Mouse (Mus musculus): ENCODE measurements at regions not wholly inside any gene's neighbourhood (a gene's known extent, or its start where the extent isn't known, plus 50 kb on each side); places are given as distances from the start of the nearest gene placed in this dataset.
A peak's percentile ranks its signal among the peaks of the same experiment; 100 is the strongest.
"Not testable (repeated sequence)": the region's sequence is repeated elsewhere in the genome, so short reads cannot be mapped to it uniquely, and the experiment has no call there.

- Histone ChIP-seq H3K27ac (ENCODE audit: insufficient read depth, low read depth, low read length, poor library complexity, severe bottlenecking) (no peak overlapping the region), H3K9ac (ENCODE audit: insufficient read depth, low read depth, low read length, poor library complexity, severe bottlenecking) (no peak overlapping the region), H3K36me3 (ENCODE audit: control insufficient read depth, insufficient read depth, low read length, poor library complexity, severe bottlenecking) (no peaks in the 10 kb centered on the region), H3K4me3 (ENCODE audit: insufficient read depth in 1 of 2, low read depth in 1 of 2, low read length in 2 of 2, poor library complexity in 1 of 2, severe bottlenecking in 1 of 2) (no peak overlapping the region), H3K4me1 (ENCODE audit: control insufficient read depth in 2 of 2, insufficient read depth in 2 of 2, low read length in 2 of 2, poor library complexity in 1 of 2) (no peaks in the 10 kb centered on the region), H3K9me3 (ENCODE audit: control insufficient read depth, insufficient read depth, low read depth, low read length) (no peaks in the 10 kb centered on the region)
- DNase-seq (ENCODE audit: low read depth, low spot score) = no peak
- in situ Hi-C loops (cut with MboI; ENCODE audit: low sequenced_read_pairs in 2 of 2, unreplicated experiment in 2 of 2) = no loop called here
- no peak for TF ChIP-seq HCFC1 (IDR thresholded peaks at IDR 0.05; ENCODE audit: borderline replicate concordance, insufficient read depth, low read length)
- no peak for TF ChIP-seq CHD2 (IDR thresholded peaks at IDR 0.05; ENCODE audit: low read depth, low read length)
- no peak for TF ChIP-seq ZNF384 (IDR thresholded peaks at IDR 0.05; ENCODE audit: low read depth, low read length)
- TF ChIP-seq ZC3H11A (IDR thresholded peaks at IDR 0.05; ENCODE audit: borderline replicate concordance, low read depth, low read length) = no peak
- TF ChIP-seq MAFK (IDR thresholded peaks at IDR 0.05; ENCODE audit: insufficient read depth, low read depth, low read length) = no peak
Observed at GRCm38 (mm10) chr13:5657556-5657955, 203.7 kb upstream of the Klf6 start.

DNA sequence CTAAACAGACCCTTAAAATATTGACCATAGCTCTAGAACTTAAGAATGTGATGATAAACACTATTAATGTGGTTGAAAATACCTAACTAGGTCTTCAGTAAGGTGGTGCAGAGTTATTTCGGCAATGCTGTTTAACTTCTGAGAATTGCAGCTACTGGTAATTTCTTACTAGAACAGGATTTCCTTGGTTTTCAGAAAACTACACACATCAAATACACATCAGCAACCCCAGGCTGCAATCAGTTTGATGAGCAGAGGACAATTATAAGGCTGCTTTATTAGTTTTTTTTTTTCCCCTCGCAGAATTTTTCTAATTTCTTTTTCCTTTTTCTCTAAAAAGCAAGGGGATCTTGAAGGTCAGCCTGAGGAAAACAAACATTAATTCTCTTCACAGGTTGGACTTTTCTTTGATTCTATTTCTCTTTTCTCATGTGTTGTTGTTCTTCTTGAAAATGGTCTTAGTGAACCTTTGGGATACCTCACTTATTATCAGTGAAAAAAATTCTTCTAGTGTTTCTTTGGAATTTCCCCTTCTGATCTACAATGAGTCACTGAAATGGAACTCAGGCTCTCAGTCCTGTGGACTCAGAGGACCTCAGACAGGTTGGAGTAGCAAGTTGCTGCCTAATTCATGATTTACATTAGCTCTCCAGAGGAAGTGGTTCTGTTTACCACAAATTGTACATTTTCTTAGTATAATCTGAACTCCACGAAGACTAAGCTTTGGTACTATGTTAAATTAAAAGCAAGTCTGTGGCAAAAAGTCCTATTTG lies 194.9 kb upstream of the Klf6 start:
- Histone ChIP-seq H3K9ac (ENCODE audit: insufficient read depth, low read depth, low read length, poor library complexity, severe bottlenecking) (no peak overlapping the region), H3K4me3 (ENCODE audit: insufficient read depth in 1 of 2, low read depth in 1 of 2, low read length in 2 of 2, poor library complexity in 1 of 2, severe bottlenecking in 1 of 2) (no peak overlapping the region), H3K36me3 (ENCODE audit: control insufficient read depth, insufficient read depth, low read length, poor library complexity, severe bottlenecking) (no peaks in the 10 kb centered on the region), H3K9me3 (ENCODE audit: control insufficient read depth, insufficient read depth, low read depth, low read length) (no peaks in the 10 kb centered on the region), H3K4me1 (ENCODE audit: control insufficient read depth in 2 of 2, insufficient read depth in 2 of 2, low read length in 2 of 2, poor library complexity in 1 of 2) (no peaks in the 10 kb centered on the region), H3K27ac (ENCODE audit: insufficient read depth, low read depth, low read length, poor library complexity, severe bottlenecking) (no peak overlapping the region)
- no peak for TF ChIP-seq ZC3H11A (IDR thresholded peaks at IDR 0.05; ENCODE audit: borderline replicate concordance, low read depth, low read length)
- no peak for TF ChIP-seq MAFK (IDR thresholded peaks at IDR 0.05; ENCODE audit: insufficient read depth, low read depth, low read length)
- TF ChIP-seq CHD2 (IDR thresholded peaks at IDR 0.05; ENCODE audit: low read depth, low read length) = no peak
- TF ChIP-seq ZNF384 (IDR thresholded peaks at IDR 0.05; ENCODE audit: low read depth, low read length) = no peak
- TF ChIP-seq HCFC1 (IDR thresholded peaks at IDR 0.05; ENCODE audit: borderline replicate concordance, insufficient read depth, low read length) = no peak
- no peak for DNase-seq (ENCODE audit: low read depth, low spot score)
- in situ Hi-C loops (cut with MboI; ENCODE audit: low sequenced_read_pairs in 2 of 2, unreplicated experiment in 2 of 2) = no loop called here

DNA sequence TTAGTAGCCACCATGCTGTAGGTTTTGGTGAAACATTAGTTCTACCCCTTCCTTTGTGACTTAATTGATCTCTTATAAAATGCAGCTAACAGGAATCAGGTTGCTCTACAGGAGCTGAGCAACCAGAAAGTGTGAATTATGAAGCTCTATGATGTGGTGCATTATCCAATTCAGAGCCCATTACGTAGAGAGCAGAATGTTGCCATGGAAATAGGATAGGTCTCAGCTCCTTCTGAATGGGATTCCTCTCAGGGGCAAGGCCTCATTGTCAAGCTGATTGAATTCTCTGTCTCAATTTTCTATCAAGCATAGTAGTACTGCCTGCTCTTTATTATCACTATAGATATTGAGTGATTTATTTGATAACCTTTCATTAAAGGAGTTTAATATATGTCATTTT lies 185.6 kb upstream of the Klf6 start:
- DNase-seq (ENCODE audit: low read depth, low spot score) = no peak
- H3K27ac ChIP-seq (ENCODE audit: insufficient read depth, low read depth, low read length, poor library complexity, severe bottlenecking) = no peak overlapping the region
- H3K4me1 ChIP-seq (ENCODE audit: control insufficient read depth in 2 of 2, insufficient read depth in 2 of 2, low read length in 2 of 2, poor library complexity in 1 of 2) = no peaks in the 10 kb centered on the region
- no peak overlapping the region for H3K9ac ChIP-seq (ENCODE audit: insufficient read depth, low read depth, low read length, poor library complexity, severe bottlenecking)
- in situ Hi-C loops (cut with MboI; ENCODE audit: low sequenced_read_pairs in 2 of 2, unreplicated experiment in 2 of 2) = no loop called here
- no peak overlapping the region for H3K4me3 ChIP-seq (ENCODE audit: insufficient read depth in 1 of 2, low read depth in 1 of 2, low read length in 2 of 2, poor library complexity in 1 of 2, severe bottlenecking in 1 of 2)
- H3K9me3 ChIP-seq (ENCODE audit: control insufficient read depth, insufficient read depth, low read depth, low read length) = no peaks in the 10 kb centered on the region
- TF ChIP-seq ZNF384 (IDR thresholded peaks at IDR 0.05; ENCODE audit: low read depth, low read length) = no peak
- H3K36me3 ChIP-seq (ENCODE audit: control insufficient read depth, insufficient read depth, low read length, poor library complexity, severe bottlenecking) = no peaks in the 10 kb centered on the region

DNA sequence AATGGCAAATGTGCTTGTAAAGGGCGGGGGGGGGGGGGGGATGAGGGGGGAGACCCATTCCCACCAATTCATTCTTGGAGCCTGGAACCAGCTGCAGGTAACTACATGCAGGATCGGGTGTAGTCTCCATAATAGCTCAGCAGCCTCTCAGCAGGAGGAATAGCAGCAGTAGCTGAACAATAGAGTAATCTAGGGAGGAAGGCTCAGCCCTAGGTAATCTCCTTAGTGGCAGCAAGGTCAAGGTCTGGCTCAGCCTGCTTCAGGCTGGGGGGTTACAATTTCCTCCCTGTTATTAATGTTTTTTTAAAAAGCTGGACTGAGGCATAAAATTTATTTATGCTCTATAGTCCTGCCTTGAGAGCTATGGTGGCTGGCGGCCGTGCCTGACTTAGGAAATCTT lies 171.2 kb upstream of the Klf6 start:
- TF ChIP-seq ZNF384 (IDR thresholded peaks at IDR 0.05; ENCODE audit: low read depth, low read length) (no peak), ZC3H11A (IDR thresholded peaks at IDR 0.05; ENCODE audit: borderline replicate concordance, low read depth, low read length) (no peak), MAFK (IDR thresholded peaks at IDR 0.05; ENCODE audit: insufficient read depth, low read depth, low read length) (no peak), HCFC1 (IDR thresholded peaks at IDR 0.05; ENCODE audit: borderline replicate concordance, insufficient read depth, low read length) (no peak), CHD2 (IDR thresholded peaks at IDR 0.05; ENCODE audit: low read depth, low read length) (no peak)
- in situ Hi-C loops (cut with MboI; ENCODE audit: low sequenced_read_pairs in 2 of 2, unreplicated experiment in 2 of 2) = loop anchor here in 1 of 2 experiments (10.0 kb wide), 1 partner anchor 175 kb away; the partner anchor contains the start of gene Klf6
- Histone ChIP-seq H3K36me3 (ENCODE audit: control insufficient read depth, insufficient read depth, low read length, poor library complexity, severe bottlenecking) (peaks cover 5% of the 10 kb centered on the region; the same call in 1 of the 2 replicates), H3K27ac (ENCODE audit: insufficient read depth, low read depth, low read length, poor library complexity, severe bottlenecking) (peak overlapping the region; percentile 95), H3K4me3 (ENCODE audit: insufficient read depth in 1 of 2, low read depth in 1 of 2, low read length in 2 of 2, poor library complexity in 1 of 2, severe bottlenecking in 1 of 2) (peak overlapping the region in 1 of 2 experiments; percentile 48; a peak in 2 of 4 replicates), H3K9me3 (ENCODE audit: control insufficient read depth, insufficient read depth, low read depth, low read length) (no peaks in the 10 kb centered on the region), H3K9ac (ENCODE audit: insufficient read depth, low read depth, low read length, poor library complexity, severe bottlenecking) (no peak overlapping the region), H3K4me1 (ENCODE audit: control insufficient read depth in 2 of 2, insufficient read depth in 2 of 2, low read length in 2 of 2, poor library complexity in 1 of 2) (peaks cover 4 to 5% of the 10 kb centered on the region in 2 experiments; a peak in 2 of 4 replicates)
- no peak for DNase-seq (ENCODE audit: low read depth, low spot score)

GRCm38 (mm10) chr13:5690680-5691079 lies 170.6 kb upstream of the Klf6 start:
- peak overlapping the region; percentile 95 for H3K27ac ChIP-seq (ENCODE audit: insufficient read depth, low read depth, low read length, poor library complexity, severe bottlenecking)
- DNase-seq (ENCODE audit: low read depth, low spot score) = peak; percentile 34
- H3K9ac ChIP-seq (ENCODE audit: insufficient read depth, low read depth, low read length, poor library complexity, severe bottlenecking); H3K4me1 ChIP-seq (ENCODE audit: control insufficient read depth in 2 of 2, insufficient read depth in 2 of 2, low read length in 2 of 2, poor library complexity in 1 of 2); H3K9me3 ChIP-seq (ENCODE audit: control insufficient read depth, insufficient read depth, low read depth, low read length); H3K36me3 ChIP-seq (ENCODE audit: control insufficient read depth, insufficient read depth, low read length, poor library complexity, severe bottlenecking): not testable (repeated sequence)
- in situ Hi-C loops (cut with MboI; ENCODE audit: low sequenced_read_pairs in 2 of 2, unreplicated experiment in 2 of 2) = loop anchor here in 1 of 2 experiments (10.0 kb wide), 1 partner anchor 174 kb away; the partner anchor contains the start of gene Klf6
- peak overlapping the region in 1 of 2 experiments; percentile 48; a peak in 2 of 4 replicates for H3K4me3 ChIP-seq (ENCODE audit: insufficient read depth in 1 of 2, low read depth in 1 of 2, low read length in 2 of 2, poor library complexity in 1 of 2, severe bottlenecking in 1 of 2)

Data from ES-E14 (cell line).